Mouse (Mus musculus): ENCODE results near the gene Cab39. TPM values are rescaled to one million over a fixed set of nuclear protein-coding genes. Genes with fewer than 3 reads are reported as not detected.

The Cab39 gene
- total RNA-seq, 2 experiments from 2014 or later: 120 to 158 TPM

- no peak for DNase-seq (ENCODE audit: low spot score in 2 of 2)
Measured at GRCm38 (mm10) chr1:85843291-85843863, 50.1 kb downstream of the Cab39 start.

DNA sequence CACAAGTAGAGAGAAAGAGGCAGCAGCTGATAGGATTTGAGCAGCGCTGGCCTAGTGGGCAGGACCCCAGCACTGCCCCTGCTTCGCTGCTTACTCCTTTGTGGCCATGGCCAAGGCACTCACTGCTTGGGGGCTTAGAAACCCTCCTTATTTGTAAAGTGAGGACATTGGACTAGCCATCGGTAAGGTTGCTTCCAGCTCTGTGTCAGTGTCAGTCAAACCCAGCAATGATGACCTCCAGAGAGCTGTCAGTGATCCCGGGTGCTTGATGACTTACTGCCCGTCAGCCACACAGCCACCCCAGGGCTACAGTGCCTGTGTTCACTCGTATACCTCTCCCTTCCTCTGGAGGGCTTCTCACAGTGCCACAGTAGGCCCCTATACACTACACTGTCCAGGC, 51.7 kb downstream of the Cab39 start:
- DNase-seq (ENCODE audit: low spot score in 2 of 2): no peak

DNA sequence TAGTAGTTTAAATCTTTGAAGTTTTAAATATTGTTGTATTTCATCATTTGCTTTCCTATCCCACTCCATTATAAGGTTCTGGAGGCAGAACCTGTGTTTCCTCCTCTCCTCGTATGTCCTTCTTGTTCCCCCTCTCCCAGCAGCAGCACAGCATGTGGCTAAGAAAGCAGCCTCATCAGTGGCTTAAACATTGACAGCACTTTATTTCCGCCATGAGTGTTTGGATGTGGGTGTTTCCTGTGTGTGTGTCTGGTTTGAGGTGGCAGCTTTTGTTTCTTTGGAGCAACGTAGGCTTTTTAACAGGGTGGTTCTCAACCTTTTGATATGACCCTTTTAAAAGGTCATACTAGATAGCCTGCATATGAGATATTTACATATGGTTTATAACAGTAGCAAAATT, 52.2 kb downstream of the Cab39 start:
- DNase-seq (ENCODE audit: low spot score in 2 of 2): no peak

DNA sequence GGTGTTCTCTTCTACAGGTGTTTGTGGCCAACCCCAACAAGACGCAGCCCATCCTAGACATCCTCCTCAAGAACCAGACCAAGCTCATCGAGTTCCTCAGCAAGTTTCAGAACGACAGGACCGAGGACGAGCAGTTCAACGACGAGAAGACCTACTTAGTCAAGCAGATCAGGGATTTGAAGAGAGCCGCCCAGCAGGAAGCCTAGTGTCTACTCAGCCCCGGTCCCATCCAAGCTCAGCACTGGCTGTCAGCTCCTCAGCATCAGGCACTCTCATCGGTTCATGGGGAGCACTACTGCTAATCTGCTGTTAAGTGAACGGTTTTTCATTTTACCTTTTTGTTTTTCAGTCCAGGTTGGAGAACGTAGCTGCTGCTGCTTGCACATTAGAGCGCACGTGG, 55.8 kb downstream of the Cab39 start:
- no peak for DNase-seq (ENCODE audit: low spot score in 2 of 2)

DNA sequence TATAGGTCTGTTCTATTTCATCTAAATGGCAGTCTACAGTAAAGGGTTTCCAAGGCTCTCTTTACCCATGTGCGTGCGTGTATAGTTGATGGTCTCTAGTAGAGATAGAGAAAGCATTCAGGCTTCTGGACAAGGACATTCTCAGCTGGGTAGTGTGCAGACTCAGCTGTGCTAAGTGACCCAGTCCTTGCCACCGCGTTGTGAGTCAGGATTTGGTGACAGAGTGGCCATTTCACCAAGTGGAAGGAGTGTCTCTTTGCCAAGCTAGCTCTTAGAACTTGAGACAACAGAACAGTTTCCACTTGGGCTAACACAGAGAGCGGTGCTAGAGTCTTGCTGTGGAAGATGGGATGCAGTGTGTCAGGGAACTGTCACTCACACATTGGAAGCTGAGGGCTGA, 57.6 kb downstream of the Cab39 start:
- DNase-seq (ENCODE audit: low spot score in 2 of 2): no peak

DNA sequence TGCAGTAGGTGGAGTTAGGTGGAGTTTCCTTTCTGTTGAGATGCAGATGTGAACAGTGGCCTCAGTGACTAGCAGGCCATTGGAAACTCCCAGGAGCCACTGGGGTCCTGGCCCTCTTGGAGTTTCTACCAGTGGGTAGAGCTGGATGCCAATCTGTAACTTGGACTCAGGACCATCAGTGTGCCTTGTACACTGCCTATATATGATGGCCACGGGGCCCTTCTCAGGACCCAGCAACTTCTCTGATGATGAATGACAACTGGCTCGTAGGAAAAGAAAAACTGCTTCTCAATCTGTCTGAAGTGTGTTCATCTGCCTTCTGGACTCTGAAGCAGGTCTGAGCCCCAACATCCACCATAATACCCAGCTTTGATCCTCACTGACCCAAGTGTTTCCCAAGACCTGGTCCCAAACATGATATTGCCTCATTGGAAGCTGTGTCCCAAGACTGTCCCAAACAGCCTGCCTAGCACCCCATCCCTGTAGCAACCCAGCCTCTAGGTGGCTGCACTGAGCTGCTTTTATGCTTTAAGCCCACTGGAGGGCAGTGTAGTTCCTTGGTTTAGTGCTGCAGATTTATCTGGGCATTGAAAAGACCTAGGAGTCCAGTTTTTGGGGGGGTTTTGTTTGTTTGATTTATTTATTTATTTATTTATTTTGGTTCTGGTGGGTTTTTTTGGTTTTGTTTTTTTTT, 59.9 kb downstream of the Cab39 start:
- peak; percentile 80 to 84 for DNase-seq (ENCODE audit: low spot score in 2 of 2)

DNA sequence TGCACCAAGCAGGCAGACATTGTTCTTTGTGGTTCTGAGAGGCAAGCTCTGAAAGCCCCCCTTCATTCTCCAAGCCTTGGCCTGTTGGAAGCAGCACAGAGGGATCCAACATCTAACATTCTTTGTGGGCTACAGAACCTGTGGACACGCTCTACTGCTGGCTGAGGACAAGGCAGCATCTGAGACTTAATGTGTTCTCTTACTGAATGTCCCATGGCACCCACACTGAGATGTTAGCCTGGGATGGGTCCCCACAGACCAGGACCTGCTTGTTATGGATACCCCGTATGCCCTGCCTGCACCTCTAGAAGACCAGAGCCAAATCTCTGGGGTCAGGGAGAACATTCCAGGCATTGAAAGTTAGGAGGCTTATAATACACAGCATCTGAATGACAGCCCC, 60.6 kb downstream of the Cab39 start:
- no peak for DNase-seq (ENCODE audit: low spot score in 2 of 2)

DNA sequence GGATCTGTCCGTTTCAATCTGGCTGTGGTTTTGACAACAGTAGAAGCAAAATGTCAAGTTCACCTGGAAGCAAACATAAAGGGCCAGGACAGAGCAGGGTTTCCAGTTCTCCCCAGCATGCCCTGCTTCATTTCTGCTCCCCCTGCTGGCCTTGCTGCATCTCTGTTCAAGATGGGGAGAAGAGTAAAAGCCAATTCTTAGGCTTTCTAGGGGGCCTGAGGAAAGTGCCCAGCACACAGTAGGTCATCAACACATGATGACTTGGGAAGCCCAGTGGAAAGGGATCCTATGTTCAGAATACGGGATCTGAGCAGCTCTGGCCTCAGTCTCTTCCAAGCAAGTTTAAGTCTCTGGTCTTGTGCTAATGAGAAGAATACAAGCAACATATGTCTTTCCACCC, 61.2 kb downstream of the Cab39 start:
- DNase-seq (ENCODE audit: low spot score in 2 of 2): no peak

GRCm38 (mm10) chr1:85856266-85856665, 63.0 kb downstream of the Cab39 start:
- DNase-seq (ENCODE audit: low spot score in 2 of 2): no peak

- DNase-seq (ENCODE audit: low spot score in 2 of 2): no peak
Measured at GRCm38 (mm10) chr1:85857261-85857754, 64.1 kb downstream of the Cab39 start.

GRCm38 (mm10) chr1:85864383-85864782, 71.1 kb downstream of the Cab39 start:
- DNase-seq (ENCODE audit: low spot score in 2 of 2): no peak

GRCm38 (mm10) chr1:85870001-85870400, 76.8 kb downstream of the Cab39 start:
- DNase-seq (ENCODE audit: low spot score in 2 of 2): no peak

DNA sequence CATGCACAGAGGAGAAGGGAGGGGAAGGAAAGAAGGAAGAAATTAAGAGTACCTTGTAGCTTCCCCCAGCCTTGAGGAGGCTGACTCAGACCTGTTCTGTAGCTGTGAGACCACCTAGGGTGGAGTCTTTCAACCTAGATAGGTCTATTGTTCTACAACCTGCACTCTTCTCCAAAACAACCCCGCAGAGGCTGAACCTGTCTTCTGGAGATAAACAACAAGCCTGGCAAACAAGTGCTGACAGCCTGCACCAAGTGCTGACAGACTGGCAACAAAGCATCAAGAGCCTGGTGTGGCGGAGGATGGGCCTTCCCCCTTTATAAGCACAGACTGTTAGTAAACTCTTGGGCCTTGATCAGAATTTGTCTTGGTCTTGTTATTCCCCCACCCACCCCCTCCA, 77.3 kb downstream of the Cab39 start:
- DNase-seq (ENCODE audit: low spot score in 2 of 2): peak in 1 of 2 experiments; percentile 33

- DNase-seq (ENCODE audit: low spot score in 2 of 2): no peak
Measured at GRCm38 (mm10) chr1:85882003-85882402, 88.8 kb downstream of the Cab39 start.

GRCm38 (mm10) chr1:85887221-85887620, 94.0 kb downstream of the Cab39 start:
- DNase-seq (ENCODE audit: low spot score in 2 of 2): no peak

- DNase-seq (ENCODE audit: low spot score in 2 of 2): peak; percentile 86 to 90
Measured at GRCm38 (mm10) chr1:85894231-85894747, 101.0 kb downstream of the Cab39 start, which contains the start of gene Itm2c. Gene Itm2c (plus strand): TSS chr1:85894281.

DNA sequence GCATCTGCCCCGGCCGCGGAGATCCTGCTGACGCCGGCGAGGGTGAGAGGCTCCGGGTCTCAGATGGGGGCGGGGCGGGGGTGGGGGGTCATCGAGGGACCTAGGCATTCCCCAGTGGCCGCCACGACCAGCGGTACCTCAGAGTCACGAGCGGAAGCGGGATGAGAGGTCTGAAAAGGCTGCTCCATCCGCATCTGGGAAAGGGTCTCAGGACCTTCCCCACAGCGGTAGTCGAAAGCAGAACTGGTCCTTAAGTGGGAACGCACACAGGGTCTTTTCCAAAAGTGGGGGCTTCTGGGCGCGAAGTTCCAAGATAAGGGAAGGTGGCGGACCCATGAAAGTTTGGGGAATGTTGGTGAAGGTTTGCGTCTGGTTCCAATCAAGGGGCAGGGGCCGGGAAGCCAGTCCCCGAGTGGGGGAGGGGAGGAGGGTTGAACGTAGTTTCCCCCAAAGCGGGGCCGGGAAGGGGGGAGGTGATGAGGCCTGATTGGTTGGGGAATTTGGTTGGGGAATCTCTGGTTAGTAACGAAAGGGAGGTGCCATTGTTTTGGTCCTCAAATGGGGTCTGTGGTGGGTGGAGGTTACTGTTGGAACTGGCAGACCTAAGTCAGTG, 101.6 kb downstream of the Cab39 start:
- DNase-seq (ENCODE audit: low spot score in 2 of 2): peak; percentile 72 to 81

DNA sequence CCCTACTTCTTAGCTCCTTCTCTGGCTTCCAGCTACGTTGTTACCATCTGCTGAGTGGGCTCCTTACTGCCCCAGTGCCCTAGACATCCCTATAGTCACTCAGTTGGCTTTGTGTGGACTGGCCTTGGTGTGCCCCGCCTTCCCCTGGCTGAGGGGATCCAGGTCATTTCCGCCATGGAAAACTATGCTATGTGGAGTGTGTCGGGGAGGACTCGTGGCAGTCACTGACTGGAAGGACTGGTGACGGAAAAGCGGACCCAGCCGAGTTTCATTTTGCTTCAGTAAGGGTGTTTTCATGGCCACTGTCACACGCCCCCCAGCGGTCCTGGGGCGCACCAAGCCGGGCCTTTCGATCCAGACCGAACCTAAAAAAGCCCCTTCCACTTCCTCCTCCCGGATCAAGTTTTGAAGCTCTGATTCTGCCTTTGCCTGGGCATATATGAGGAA, 102.2 kb downstream of the Cab39 start:
- peak; percentile 72 to 81 for DNase-seq (ENCODE audit: low spot score in 2 of 2)

DNA sequence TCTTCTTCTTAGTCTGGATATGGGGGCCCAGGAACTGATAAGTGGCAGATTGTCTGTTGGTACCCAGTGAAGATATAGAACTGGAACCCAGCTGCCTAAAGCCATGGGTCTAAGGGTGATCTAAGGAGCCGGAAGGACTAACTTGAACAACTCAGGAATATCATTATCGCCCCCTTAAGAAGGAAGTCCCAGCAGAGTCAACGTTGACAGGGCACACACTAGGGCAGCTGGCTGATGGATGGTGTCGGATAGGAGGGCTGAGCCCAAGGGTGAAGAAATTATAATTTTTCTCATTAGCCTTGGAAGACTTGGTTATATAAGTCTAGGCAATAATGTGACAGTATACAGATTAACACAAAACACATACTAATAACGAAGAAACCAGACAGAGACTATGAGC, 102.9 kb downstream of the Cab39 start:
- DNase-seq (ENCODE audit: low spot score in 2 of 2): no peak

GRCm38 (mm10) chr1:85896781-85897700, 103.8 kb downstream of the Cab39 start:
- no peak for DNase-seq (ENCODE audit: low spot score in 2 of 2)
